Mouse (Mus musculus) megakaryocyte-erythroid progenitor cell, adult 5-6 weeks (primary cell): Measurements from ENCODE around the gene Acmsd. TPM values are rescaled to one million over a fixed set of nuclear protein-coding genes. Genes with fewer than 3 reads are reported as not detected.

Experiments
- total RNA-seq, 2 experiments: library from RNA; stranded (forward) in 1 of 2; stranded (reverse) in 1 of 2; fragments of 200-1000, 215-1000 nt in 1 of 2; fragments of >200 nt in 1 of 2; fragmentation: Nextera tagmentation in 1 of 2; gene quantifications; 2 replicates each; pipeline ENCODE4 v1.2.3; 2014 to 2017

The Acmsd gene
- total RNA-seq, 2 experiments from 2014 or later = 5.9 to 14.7 TPM

Other genes with a start within 250 kb of the Acmsd start
- not detected in 2 replicates for gene Tmem163, start 49.9 kb upstream of the Acmsd start, total RNA-seq (2014; fragmentation: Nextera tagmentation)
- 0.14 TPM in 1 of 2 replicates, not detected in the other for gene Tmem163, start 49.9 kb upstream of the Acmsd start, total RNA-seq (2017)
- gene Ccnt2, start 44.8 kb downstream of the Acmsd start, total RNA-seq (2014; fragmentation: Nextera tagmentation) = 68.8 and 93.0 TPM in 2 replicates
- gene Ccnt2, start 44.8 kb downstream of the Acmsd start, total RNA-seq (2017) = 36.9 and 68.9 TPM in 2 replicates
- 0.24 TPM in 1 of 2 replicates, not detected in the other for gene Map3k19, start 125.6 kb downstream of the Acmsd start, total RNA-seq (2014; fragmentation: Nextera tagmentation)
- gene Map3k19, start 125.6 kb downstream of the Acmsd start, total RNA-seq (2017) = not detected in 2 replicates
- gene Rab3gap1, start 139.4 kb downstream of the Acmsd start, total RNA-seq (2014; fragmentation: Nextera tagmentation) = 24.0 and 25.4 TPM in 2 replicates
- 40.7 and 53.1 TPM in 2 replicates for gene Rab3gap1, start 139.4 kb downstream of the Acmsd start, total RNA-seq (2017)